Mouse (Mus musculus): ENCODE data around the gene Dvl3.

DNA sequence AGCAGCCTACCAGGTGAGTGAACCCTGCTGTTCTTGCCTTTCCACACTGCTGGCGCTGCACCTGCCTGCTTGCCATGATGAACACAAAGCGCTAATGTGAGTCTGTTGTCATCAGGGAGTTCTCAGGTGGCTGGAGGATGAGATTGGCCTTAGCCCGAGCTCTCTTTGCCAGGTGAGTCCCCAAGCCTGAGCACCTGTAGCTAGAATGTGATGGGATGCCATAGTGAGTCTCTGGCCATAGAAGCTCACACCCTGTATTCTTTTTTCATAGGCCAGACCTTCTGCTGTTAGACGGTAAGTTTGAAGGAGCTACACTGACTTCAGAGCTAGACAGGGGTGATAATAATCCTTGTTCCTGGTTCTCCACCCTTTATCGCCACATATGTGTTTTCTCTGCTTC lies 34.9 kb downstream of the Dvl3 start:
- TF ChIP-seq CTCF (conservative IDR thresholded peaks at IDR 0.05; ENCODE audit: low read length) (no peak), NANOG (IDR thresholded peaks at IDR 0.05; ENCODE audit: borderline replicate concordance, low read length) (no peak), POU5F1 (IDR thresholded peaks at IDR 0.05; ENCODE audit: borderline replicate concordance, low read length) (no peak)

Measured in E14TG2a.4 (cell line).